Mouse (Mus musculus) erythroblast, embryonic 14.5 days (primary cell): ENCODE measurements around the gene Rsph6a.

Experiments used
- GATA1 ChIP-seq: IDR thresholded peaks from 2 replicates; pipeline ENCODE4 v1.6.1; 2012; ENCODE audit warnings: low read length, inconsistent platforms, mixed read lengths
- TAL1 ChIP-seq: IDR thresholded peaks from 3 replicates; pipeline ENCODE4 v1.6.1; 2012; ENCODE audit warnings: low read length, inconsistent platforms, mixed read lengths

DNA sequence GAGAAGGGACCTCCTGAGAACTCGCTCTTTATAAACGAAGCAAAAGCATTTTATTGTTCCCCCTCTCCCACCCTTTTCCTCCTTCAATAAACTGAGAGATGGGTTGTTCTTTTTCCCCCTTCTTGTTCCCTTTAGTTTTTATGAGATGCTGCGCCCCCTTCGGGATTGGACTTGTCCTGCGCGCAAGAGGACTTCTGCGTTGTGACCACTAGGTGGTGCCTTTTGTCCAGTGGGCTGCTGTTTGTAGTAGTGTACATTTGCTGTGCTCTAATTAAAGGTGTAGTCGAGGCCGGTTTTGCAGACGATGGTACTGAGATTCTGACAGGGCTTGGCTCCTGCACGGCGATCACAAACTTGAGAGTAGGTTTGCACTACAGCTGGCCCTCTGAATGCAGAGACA lies 48.0 kb upstream of the Rsph6a start:
- TF ChIP-seq GATA1 (no peak), TAL1 (no peak)
